Mouse (Mus musculus) kidney, postnatal 10 days (tissue): ENCODE measurements around the gene Mut.

ENCODE experiments used
- DNase-seq: peaks from one replicate; pipeline ENCODE4 v3.0.0; 2021; ENCODE audit warnings: mixed read lengths

Mut gene

DNA sequence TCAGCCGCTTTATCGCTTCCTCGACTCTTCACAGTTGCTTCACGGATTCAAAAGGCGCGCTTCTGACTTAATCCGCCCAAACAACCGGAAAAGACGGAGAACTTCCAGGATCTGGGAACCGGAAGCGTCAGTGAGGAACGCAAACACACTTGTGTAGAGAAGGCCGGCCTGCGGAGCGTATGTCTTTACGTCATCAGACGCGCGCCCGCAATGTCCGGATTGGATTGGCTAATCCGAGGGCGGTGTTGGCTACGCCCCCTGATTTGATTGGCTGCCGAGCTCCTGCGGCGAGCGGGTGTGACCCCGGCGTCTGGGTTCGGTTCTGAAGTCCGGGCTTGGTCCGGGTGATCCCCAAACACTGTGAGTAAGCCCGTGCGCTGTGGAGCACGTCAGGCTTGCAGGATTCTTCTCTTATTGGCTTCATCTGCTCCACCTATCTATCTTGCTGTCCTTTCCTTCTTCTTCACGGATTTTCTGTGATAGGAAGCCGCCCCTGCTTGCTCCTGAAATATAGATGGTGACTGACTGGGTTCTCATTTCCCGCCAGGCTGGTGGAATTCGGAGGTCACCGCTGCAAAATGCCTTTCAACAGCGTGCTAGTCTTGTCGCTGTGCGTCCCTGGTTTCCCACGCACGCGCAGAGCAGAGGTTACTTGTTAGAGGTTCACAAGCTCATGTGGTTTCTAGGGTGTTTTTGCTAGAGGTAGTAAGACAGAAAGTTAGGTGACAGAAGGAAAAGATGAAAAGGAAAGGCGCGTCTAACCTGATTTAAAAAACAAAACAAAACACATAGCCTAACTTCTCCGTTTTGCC, at the start of gene Mut, which contains the start of gene Cenpq:
Mut (plus strand) TSS at position 266 of the 812 bp plus-strand sequence.
Cenpq (minus strand) TSS at position 628 of the 812 bp plus-strand sequence.
- DNase-seq, result peak; percentile 99

GRCm38 (mm10) chr17:40885155-40885554, 49.3 kb upstream of the Mut start:
- no peak for DNase-seq

GRCm38 (mm10) chr17:40887849-40888536, 46.5 kb upstream of the Mut start:
- no peak for DNase-seq

- no peak for DNase-seq
Measured at GRCm38 (mm10) chr17:40896863-40897262, 37.6 kb upstream of the Mut start.

DNA sequence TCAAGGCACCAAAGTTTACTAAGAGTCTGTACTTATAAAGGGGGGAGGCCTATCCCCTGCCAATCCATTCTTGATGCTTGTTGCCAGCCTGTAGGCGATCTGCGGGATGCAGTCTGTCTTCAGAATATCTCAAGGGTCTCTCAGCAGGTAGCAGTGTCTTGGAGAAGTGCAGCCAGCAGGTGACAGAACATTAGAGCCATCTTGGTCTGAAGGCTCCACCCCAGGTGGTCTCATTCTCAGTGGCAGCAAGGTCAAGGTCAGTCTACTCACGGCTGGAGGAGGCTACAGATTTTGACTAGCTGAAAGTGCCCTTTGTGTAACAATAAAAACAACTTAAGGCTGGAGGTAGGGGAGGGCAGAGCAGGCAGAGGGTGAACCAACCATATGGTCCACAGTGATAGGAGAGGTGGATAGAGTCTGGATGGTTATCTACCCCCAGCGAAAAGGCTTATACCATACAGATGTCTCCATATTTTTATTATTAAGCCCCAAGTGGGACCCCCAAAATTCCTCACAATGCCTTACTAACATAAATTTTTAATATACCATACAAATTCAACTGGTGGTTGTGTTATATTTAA, 34.6 kb upstream of the Mut start:
- no peak for DNase-seq

GRCm38 (mm10) chr17:40903345-40903744, 31.1 kb upstream of the Mut start:
- DNase-seq, result no peak

GRCm38 (mm10) chr17:40904056-40904597, 30.4 kb upstream of the Mut start:
- peak; percentile 4 for DNase-seq

DNA sequence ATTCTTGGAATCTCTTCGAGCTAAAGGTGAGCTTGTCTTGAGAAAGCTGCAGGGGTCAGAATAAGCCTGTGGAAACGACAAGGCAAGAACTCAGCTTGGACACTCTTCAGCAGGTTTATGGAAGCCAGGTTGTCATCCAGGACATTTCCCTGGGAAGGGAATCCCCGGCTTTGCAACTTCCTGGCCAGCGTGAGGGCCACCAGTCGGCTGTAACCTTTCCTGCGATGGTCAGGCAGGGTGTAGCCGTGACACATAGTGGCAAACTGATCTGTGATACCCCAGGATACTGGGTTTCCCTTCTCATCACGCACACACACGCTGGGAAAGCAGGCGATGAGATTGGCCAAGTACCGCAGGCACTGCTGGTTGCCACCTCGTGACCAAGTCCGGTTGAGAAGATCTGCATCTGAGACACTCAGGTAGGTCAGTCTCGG, 29.7 kb upstream of the Mut start:
- DNase-seq, result peak; percentile 6

GRCm38 (mm10) chr17:40914250-40914649, 20.2 kb upstream of the Mut start, which contains the start of gene Glyatl3:
TSS of gene Glyatl3 (minus strand) at chr17:40914350.
- DNase-seq, result no peak

DNA sequence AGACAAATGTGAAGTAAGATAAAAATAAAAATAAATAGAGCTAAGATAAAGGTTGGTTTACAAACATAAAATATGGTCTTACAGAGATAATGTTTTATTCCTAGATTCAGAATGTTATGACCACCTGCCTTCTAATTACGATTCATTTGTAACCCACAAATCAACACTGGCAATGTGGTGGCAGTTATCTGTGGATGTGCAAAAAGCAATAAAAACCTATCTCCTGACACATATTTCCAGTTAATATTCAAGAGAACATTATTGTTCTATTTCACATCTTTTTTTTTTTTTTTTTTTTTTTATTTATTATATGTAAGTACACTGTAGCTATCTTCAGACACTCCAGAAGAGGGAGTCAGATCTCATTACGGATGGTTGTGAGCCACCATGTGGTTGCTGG, 19.0 kb upstream of the Mut start:
- no peak for DNase-seq

DNA sequence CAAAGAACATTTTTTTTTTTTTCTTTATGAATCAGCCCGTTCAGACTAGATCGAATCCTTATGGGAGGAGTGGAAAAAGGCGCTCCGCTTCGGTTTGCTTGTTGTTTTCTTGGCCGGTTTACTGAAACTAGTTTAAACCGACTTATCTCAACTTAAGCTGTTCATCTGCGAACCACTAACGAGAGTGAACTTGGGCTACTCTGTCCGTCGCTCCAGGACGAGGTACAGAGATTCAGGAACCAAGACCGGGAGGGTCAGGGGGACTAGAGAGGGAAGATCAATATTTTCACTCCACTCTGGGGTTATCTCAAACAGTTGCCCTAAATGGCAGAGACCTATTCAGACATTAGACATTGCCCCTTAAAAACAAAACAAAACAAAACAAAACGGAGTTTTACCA, 500 bp upstream of the Mut start:
- peak; percentile 6 for DNase-seq

DNA sequence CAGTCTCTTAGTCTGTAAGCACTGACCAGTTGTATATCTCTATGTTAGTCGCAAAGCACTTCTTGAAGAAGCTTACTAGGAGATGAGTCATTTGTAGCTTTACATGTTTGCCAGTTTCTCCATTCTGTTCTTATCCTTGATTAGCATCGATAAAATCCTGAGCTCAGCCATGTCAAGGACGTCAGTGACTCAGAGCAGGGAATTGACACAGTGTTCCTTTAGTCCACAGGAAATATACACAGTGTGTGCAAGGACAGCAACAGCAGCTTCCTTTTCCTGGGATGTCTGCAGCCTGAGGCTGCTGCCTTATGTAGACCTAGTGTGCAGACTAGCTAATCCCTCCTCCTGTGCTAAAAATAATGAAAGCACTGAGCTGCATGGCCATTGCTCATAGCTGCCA, 14.0 kb downstream of the Mut start:
- no peak for DNase-seq

- DNase-seq, result no peak
Measured at GRCm38 (mm10) chr17:40977914-40978313, 43.4 kb downstream of the Mut start.

- no peak for DNase-seq
Measured at GRCm38 (mm10) chr17:40992102-40992501, 57.6 kb downstream of the Mut start.
